Mouse (Mus musculus): Measurements from ENCODE around the gene Ccl6. TPM values are rescaled to one million over a fixed set of nuclear protein-coding genes. Genes with fewer than 3 reads are reported as not detected.

Ccl6 gene
- total RNA-seq, 1 experiment from 2014 or later: 9.5 TPM

- DNase-seq: no peak
Measured at GRCm38 (mm10) chr11:83595669-83596455, 3.0 kb upstream of the Ccl6 start.

GRCm38 (mm10) chr11:83593453-83593852 lies 566 bp upstream of the Ccl6 start:
- no peak for DNase-seq

- no peak for DNase-seq
Measured at GRCm38 (mm10) chr11:83584232-83584631, 8.7 kb downstream of the Ccl6 start.

GRCm38 (mm10) chr11:83583450-83583754 lies 9.5 kb downstream of the Ccl6 start:
- no peak for DNase-seq

GRCm38 (mm10) chr11:83582626-83583449 lies 10.0 kb downstream of the Ccl6 start:
- DNase-seq: peak; percentile 11

- DNase-seq: no peak
Measured at GRCm38 (mm10) chr11:83581626-83582610, 11.0 kb downstream of the Ccl6 start.

- DNase-seq: no peak
Measured at GRCm38 (mm10) chr11:83580699-83581232, 12.1 kb downstream of the Ccl6 start.

- no peak for DNase-seq
Measured at GRCm38 (mm10) chr11:83578999-83579398, 13.9 kb downstream of the Ccl6 start.

- no peak for DNase-seq
Measured at GRCm38 (mm10) chr11:83578186-83578760, 14.6 kb downstream of the Ccl6 start, which contains the start of gene Ccl9. TSS of gene Ccl9 (minus strand) at chr11:83578636.

- DNase-seq: no peak
Measured at GRCm38 (mm10) chr11:83576927-83577555, 15.8 kb downstream of the Ccl6 start.

- no peak for DNase-seq
Measured at GRCm38 (mm10) chr11:83572834-83573233, 20.1 kb downstream of the Ccl6 start.

GRCm38 (mm10) chr11:83572223-83572622 lies 20.7 kb downstream of the Ccl6 start:
- DNase-seq: peak; percentile 46

- DNase-seq: no peak
Measured at GRCm38 (mm10) chr11:83570189-83570588, 22.7 kb downstream of the Ccl6 start.

- DNase-seq: no peak
Measured at GRCm38 (mm10) chr11:83569249-83569648, 23.6 kb downstream of the Ccl6 start.

- DNase-seq: no peak
Measured at GRCm38 (mm10) chr11:83568786-83569185, 24.1 kb downstream of the Ccl6 start.

- DNase-seq: peak; percentile 21
Measured at GRCm38 (mm10) chr11:83568061-83568460, 24.8 kb downstream of the Ccl6 start.

- DNase-seq: no peak
Measured at GRCm38 (mm10) chr11:83567311-83567710, 25.6 kb downstream of the Ccl6 start.

GRCm38 (mm10) chr11:83566617-83567016 lies 26.3 kb downstream of the Ccl6 start:
- no peak for DNase-seq

GRCm38 (mm10) chr11:83563754-83564153 lies 29.1 kb downstream of the Ccl6 start:
- DNase-seq: peak; percentile 54

GRCm38 (mm10) chr11:83562311-83562887 lies 30.5 kb downstream of the Ccl6 start:
- DNase-seq: no peak

- no peak for DNase-seq
Measured at GRCm38 (mm10) chr11:83560405-83560804, 32.5 kb downstream of the Ccl6 start.
